Mouse (Mus musculus) cerebellum, adult 9-10 months (tissue): ENCODE results near the gene Srsf7.
"Not testable (repeated sequence)": the region's sequence is repeated elsewhere in the genome, so short reads cannot be mapped to it uniquely, and the experiment has no call there.

Experiments used
- DNase-seq: peaks from one replicate; pipeline ENCODE4 v3.0.0; 2022

The Srsf7 gene

GRCm38 (mm10) chr17:80206671-80207581 lies at the start of gene Srsf7, which contains the start of gene Ttc39d:
TSS of gene Srsf7 (minus strand) at chr17:80207307.
TSS of gene Ttc39d (plus strand) at chr17:80207460.
- peak; percentile 97 for DNase-seq

GRCm38 (mm10) chr17:80255208-80255607 lies 48.1 kb upstream of the Srsf7 start:
- DNase-seq = no peak

- DNase-seq = no peak
Observed at GRCm38 (mm10) chr17:80254421-80254820, 47.3 kb upstream of the Srsf7 start.

- DNase-seq = no peak
Observed at GRCm38 (mm10) chr17:80252757-80253525, 45.8 kb upstream of the Srsf7 start.

GRCm38 (mm10) chr17:80243116-80243515 lies 36.0 kb upstream of the Srsf7 start:
- DNase-seq = no peak

- DNase-seq = no peak
Observed at GRCm38 (mm10) chr17:80241594-80241993, 34.5 kb upstream of the Srsf7 start.

- no peak for DNase-seq
Observed at GRCm38 (mm10) chr17:80237475-80237874, 30.4 kb upstream of the Srsf7 start.

GRCm38 (mm10) chr17:80236805-80237204 lies 29.7 kb upstream of the Srsf7 start:
- DNase-seq = no peak

GRCm38 (mm10) chr17:80235477-80235876 lies 28.4 kb upstream of the Srsf7 start:
- DNase-seq = no peak

- no peak for DNase-seq
Observed at GRCm38 (mm10) chr17:80234376-80234775, 27.3 kb upstream of the Srsf7 start.

GRCm38 (mm10) chr17:80233844-80234243 lies 26.7 kb upstream of the Srsf7 start:
- no peak for DNase-seq

GRCm38 (mm10) chr17:80229396-80229795 lies 22.3 kb upstream of the Srsf7 start:
- peak; percentile 25 for DNase-seq

- DNase-seq = not testable (repeated sequence)
Observed at GRCm38 (mm10) chr17:80225142-80225541, 18.0 kb upstream of the Srsf7 start.

GRCm38 (mm10) chr17:80224326-80225116 lies 17.4 kb upstream of the Srsf7 start, which contains the start of gene Gemin6:
TSS of gene Gemin6 (plus strand) at chr17:80224441.
- DNase-seq = peak; percentile 88

- no peak for DNase-seq
Observed at GRCm38 (mm10) chr17:80223829-80224228, 16.7 kb upstream of the Srsf7 start.

- no peak for DNase-seq
Observed at GRCm38 (mm10) chr17:80221890-80222628, 15.0 kb upstream of the Srsf7 start.

- DNase-seq = no peak
Observed at GRCm38 (mm10) chr17:80221202-80221601, 14.1 kb upstream of the Srsf7 start.

- DNase-seq = no peak
Observed at GRCm38 (mm10) chr17:80220131-80220530, 13.0 kb upstream of the Srsf7 start.

- not testable (repeated sequence) for DNase-seq
Observed at GRCm38 (mm10) chr17:80213998-80214397, 6.9 kb upstream of the Srsf7 start.

GRCm38 (mm10) chr17:80206301-80206670 lies 821 bp downstream of the Srsf7 start:
- no peak for DNase-seq

- no peak for DNase-seq
Observed at GRCm38 (mm10) chr17:80205657-80206056, 1.4 kb downstream of the Srsf7 start.

GRCm38 (mm10) chr17:80199160-80199778 lies 7.8 kb downstream of the Srsf7 start:
- no peak for DNase-seq
